In genomic region chr7:98191571-98192250, GRCm38 (mm10) we compare ENCODE assay signal across 9 mouse cellular contexts. TPM values are rescaled to one million over a fixed set of nuclear protein-coding genes. Genes with fewer than 3 reads are reported as not detected.
DNase-seq lines count a peak whose midpoint lies in the region; ATAC-seq and TF ChIP-seq lines count a peak whose summit lies in the region.
"Had no signal": no experiment of that assay in that cellular context is flagged by ENCODE, and none has a peak within 500 bp of the region (broad histone marks: within the 10 kb centered on the region; RNA-seq: fewer than 3 reads in every experiment).

No protein-coding gene starts in this region.

- no peak for TF ChIP-seq POLR2A in MEL (IDR thresholded peaks at IDR 0.05; ENCODE audit: control insufficient read depth in 1 of 2, insufficient read depth in 1 of 2, low read depth in 1 of 2, low read length in 2 of 2, poor library complexity in 1 of 2)

- ATAC-seq in hindbrain, postnatal 0 days = no peak
- ATAC-seq in erythroid progenitor cell, adult 5-6 weeks (replicated peaks; ENCODE audit: low FRiP score, poor library complexity, severe bottlenecking) = 0 out of 2 replicates have a peak, but pooled peaks have one; percentile 53
- no peak for ATAC-seq in lung, embryonic 14.5 days (ENCODE audit: insufficient read depth)

- H3K27ac ChIP-seq in hindbrain, postnatal 0 days = no peak overlapping the region
- no peak overlapping the region for H3K27ac ChIP-seq in hindbrain, embryonic 10.5 days
- H3K27ac ChIP-seq in MEL (ENCODE audit: control insufficient read depth, low read depth, low read length) = no peak overlapping the region
- H3K27ac ChIP-seq in lung, embryonic 14.5 days (ENCODE audit: low read depth) = no peak overlapping the region

- H3K27me3 ChIP-seq in hindbrain, postnatal 0 days (ENCODE audit: insufficient read depth, low read length) = peaks cover 19% of the 10 kb centered on the region
- H3K27me3 ChIP-seq in hindbrain, embryonic 10.5 days (ENCODE audit: insufficient read depth, poor library complexity, severe bottlenecking) = peaks cover 85% of the 10 kb centered on the region
- H3K27me3 ChIP-seq in MEL (ENCODE audit: control insufficient read depth in 1 of 2, insufficient read depth in 2 of 2, low read length in 2 of 2) = no peaks in the 10 kb centered on the region
- H3K27me3 ChIP-seq in lung, embryonic 14.5 days (ENCODE audit: insufficient read depth, low read length) = peaks cover 43% of the 10 kb centered on the region

- no peak overlapping the region for H3K4me3 ChIP-seq in hindbrain, postnatal 0 days (ENCODE audit: low read length)
- no peak overlapping the region for H3K4me3 ChIP-seq in hindbrain, embryonic 10.5 days
- H3K4me3 ChIP-seq in MEL (ENCODE audit: control insufficient read depth in 1 of 2, insufficient read depth in 1 of 2, low read depth in 2 of 2, low read length in 2 of 2) = no peak overlapping the region
- no peak overlapping the region for H3K4me3 ChIP-seq in lung, embryonic 14.5 days (ENCODE audit: low read depth, low read length)

- H3K79me2 ChIP-seq in MEL (ENCODE audit: control insufficient read depth, insufficient read depth, low read length, poor library complexity) = no peaks in the 10 kb centered on the region

- H3K4me1 ChIP-seq in hindbrain, postnatal 0 days (ENCODE audit: insufficient read depth, low read length) = 0 out of 2 replicates have a peak, but pooled peaks cover 3% of the 10 kb centered on the region
- H3K4me1 ChIP-seq in hindbrain, embryonic 10.5 days (replicated peaks) = peaks cover 32% of the 10 kb centered on the region
- H3K4me1 ChIP-seq in MEL (ENCODE audit: control insufficient read depth in 1 of 2, insufficient read depth in 2 of 2, low read length in 2 of 2) = peaks cover 0 to 2% of the 10 kb centered on the region in 2 experiments; a peak in 1 of 4 replicates
- 0 out of 2 replicates have a peak, but pooled peaks cover 7% of the 10 kb centered on the region for H3K4me1 ChIP-seq in lung, embryonic 14.5 days (ENCODE audit: insufficient read depth)

- TF ChIP-seq RAD21 in MEL (IDR thresholded peaks at IDR 0.05; ENCODE audit: low read depth, low read length) = peak; percentile 48

- peak; percentile 55 for TF ChIP-seq CTCF in hindbrain, postnatal 0 days (IDR thresholded peaks at IDR 0.05; ENCODE audit: low read depth)
- peak; percentile 20 to 54 (median 53); a peak in 5 of 6 replicates for TF ChIP-seq CTCF in MEL (IDR thresholded peaks at IDR 0.05 in 2 of 3, conservative IDR thresholded peaks at IDR 0.05 in 1 of 3; ENCODE audit: control insufficient read depth in 1 of 3, insufficient read depth in 1 of 3, low read depth in 2 of 3, low read length in 3 of 3, poor library complexity in 1 of 3, severe bottlenecking in 1 of 3)
- TF ChIP-seq CTCF in lung, embryonic 14.5 days (IDR thresholded peaks at IDR 0.05; ENCODE audit: low read depth) = peak; percentile 78

- WGBS in hindbrain, postnatal 0 days = 72% methylated on average over 17 of the region's 17 CpGs
- WGBS in hindbrain, embryonic 10.5 days = 58% methylated on average over 17 of the region's 17 CpGs
- WGBS in lung, embryonic 14.5 days = 56% methylated on average over 17 of the region's 17 CpGs

- no peaks in the 10 kb centered on the region for H3K9me3 ChIP-seq in hindbrain, postnatal 0 days (ENCODE audit: low read length)
- H3K9me3 ChIP-seq in hindbrain, embryonic 10.5 days = no peaks in the 10 kb centered on the region
- no peaks in the 10 kb centered on the region for H3K9me3 ChIP-seq in MEL (replicated peaks; ENCODE audit: insufficient read depth, low read length)
- H3K9me3 ChIP-seq in lung, embryonic 14.5 days (ENCODE audit: low read depth, low read length) = no peaks in the 10 kb centered on the region

- no peaks in the 10 kb centered on the region for H3K36me3 ChIP-seq in hindbrain, postnatal 0 days (ENCODE audit: insufficient read depth, low read length)
- H3K36me3 ChIP-seq in hindbrain, embryonic 10.5 days = no peaks in the 10 kb centered on the region
- peaks cover 0 to 2% of the 10 kb centered on the region in 2 experiments; a peak in 1 of 4 replicates for H3K36me3 ChIP-seq in MEL (ENCODE audit: control insufficient read depth in 1 of 2, insufficient read depth in 2 of 2, low read length in 2 of 2)
- H3K36me3 ChIP-seq in lung, embryonic 14.5 days (ENCODE audit: insufficient read depth) = no peaks in the 10 kb centered on the region

- no peak overlapping the region for H3K4me2 ChIP-seq in hindbrain, postnatal 0 days (ENCODE audit: low read depth, low read length)
- H3K4me2 ChIP-seq in lung, embryonic 14.5 days = no peak overlapping the region

- no peak overlapping the region for H3K9ac ChIP-seq in hindbrain, postnatal 0 days (replicated peaks; ENCODE audit: low read length)
- H3K9ac ChIP-seq in MEL (ENCODE audit: control insufficient read depth, low read depth, low read length, poor library complexity, severe bottlenecking) = no peak overlapping the region
- H3K9ac ChIP-seq in lung, embryonic 14.5 days = no peak overlapping the region

- no peak for TF ChIP-seq EP300 in MEL (IDR thresholded peaks at IDR 0.05; ENCODE audit: low read depth in 1 of 2, low read length in 2 of 2)

- DNase-seq in hindbrain, postnatal 0 days (ENCODE audit: low spot score) = peak; percentile 23
- DNase-seq in hindbrain, embryonic 10.5 days (ENCODE audit: low spot score) = no peak
- no peak for DNase-seq in MEL (ENCODE audit: low read depth, low spot score)
- peak; percentile 51 for DNase-seq in lung, embryonic 14.5 days
- no peak for DNase-seq in frontal cortex, postnatal 25 days (ENCODE audit: low spot score in 2 of 2)
- DNase-seq in right cerebral cortex, adult 2 months (ENCODE audit: low spot score in 2 of 2) = no peak
- DNase-seq in left cerebral cortex, adult 11 months (ENCODE audit: low spot score) = no peak

TF ChIP-seq in MEL, 35 proteins besides CTCF, POLR2A, EP300 and RAD21:
- TF ChIP-seq GABPA (IDR thresholded peaks at IDR 0.05; ENCODE audit: low read depth, low read length) (no peak), SMC3 (IDR thresholded peaks at IDR 0.05; ENCODE audit: low read depth, low read length) (peak; percentile 49)

RNA-seq across cellular contexts. Expression of gene B3gnt6, which starts 7.6 kb away (rescaled TPM):
- total RNA-seq in hindbrain, postnatal 0 days (2014; rRNA removed) = 1.2 and 1.5 TPM in 2 replicates
- 0.76 and 1.2 TPM in 2 replicates for polyA plus RNA-seq in hindbrain, postnatal 0 days (2015; fragmentation: Nextera tagmentation; extraction: Ambion mirVana)
- polyA plus RNA-seq in hindbrain, embryonic 10.5 days (2016; fragmentation: Nextera tagmentation; extraction: Ambion mirVana) = 0.10 TPM in 1 of 2 replicates, not detected in the other
- 0.12 TPM in 1 of 2 replicates, not detected in the other for total RNA-seq in MEL (2012; rRNA removed)
- polyA plus RNA-seq in MEL (2012; ENCODE audit: insufficient read depth in 1 of 2, insufficient read length in 2 of 2, low read depth in 1 of 2, low replicate concordance in 2 of 2, missing spikeins in 1 of 2) = under 1 TPM in 1 of 2 experiments, not detected in 1; 0.08 TPM
- 1.1 TPM in 1 of 2 replicates, not detected in the other for total RNA-seq in erythroid progenitor cell, adult 5-6 weeks (2015; ENCODE audit: low replicate concordance)
- not detected in 2 replicates for total RNA-seq in erythroid progenitor cell, adult 5-6 weeks (2017; ENCODE audit: low replicate concordance)
- not detected in 2 replicates for polyA plus RNA-seq in lung, embryonic 14.5 days (2014; fragmentation: Nextera tagmentation; extraction: Ambion mirVana)
- total RNA-seq: heart, postnatal 14 days had no signal

RNA-seq across cellular contexts. Expression of gene Capn5, which starts 13.6 kb away (rescaled TPM):
- 48.5 and 59.0 TPM in 2 replicates for total RNA-seq in hindbrain, postnatal 0 days (2014; rRNA removed)
- 20.2 and 23.0 TPM in 2 replicates for polyA plus RNA-seq in hindbrain, postnatal 0 days (2015; fragmentation: Nextera tagmentation; extraction: Ambion mirVana)
- polyA plus RNA-seq in hindbrain, embryonic 10.5 days (2016; fragmentation: Nextera tagmentation; extraction: Ambion mirVana) = 5.6 and 9.9 TPM in 2 replicates
- total RNA-seq in MEL (2012; rRNA removed) = 0.04 and 0.26 TPM in 2 replicates
- polyA plus RNA-seq in MEL (2012; ENCODE audit: insufficient read depth in 1 of 2, insufficient read length in 2 of 2, low read depth in 1 of 2, low replicate concordance in 2 of 2, missing spikeins in 1 of 2) = under 1 TPM in 1 of 2 experiments, not detected in 1; 0.54 TPM
- 46.5 and 52.4 TPM in 2 replicates for total RNA-seq in erythroid progenitor cell, adult 5-6 weeks (2015; ENCODE audit: low replicate concordance)
- 51.3 and 72.5 TPM in 2 replicates for total RNA-seq in erythroid progenitor cell, adult 5-6 weeks (2017; ENCODE audit: low replicate concordance)
- 4.5 and 5.4 TPM in 2 replicates for polyA plus RNA-seq in lung, embryonic 14.5 days (2014; fragmentation: Nextera tagmentation; extraction: Ambion mirVana)

RNA-seq across cellular contexts. Expression of gene Omp, which starts 46.4 kb away (rescaled TPM):
- 0.07 and 0.47 TPM in 2 replicates for total RNA-seq in hindbrain, postnatal 0 days (2014; rRNA removed)
- polyA plus RNA-seq in hindbrain, postnatal 0 days (2015; fragmentation: Nextera tagmentation; extraction: Ambion mirVana) = 0.48 and 0.49 TPM in 2 replicates
- 0.07 and 0.13 TPM in 2 replicates for polyA plus RNA-seq in hindbrain, embryonic 10.5 days (2016; fragmentation: Nextera tagmentation; extraction: Ambion mirVana)
- total RNA-seq in MEL (2012; rRNA removed) = 0.08 TPM in 1 of 2 replicates, not detected in the other
- polyA plus RNA-seq in MEL (2012; ENCODE audit: insufficient read depth in 1 of 2, insufficient read length in 2 of 2, low read depth in 1 of 2, low replicate concordance in 2 of 2, missing spikeins in 1 of 2) = under 1 TPM in 1 of 2 experiments, not detected in 1; 0.07 TPM
- total RNA-seq in erythroid progenitor cell, adult 5-6 weeks (2015; ENCODE audit: low replicate concordance) = 4.0 and 4.6 TPM in 2 replicates
- 15.4 and 17.2 TPM in 2 replicates for total RNA-seq in erythroid progenitor cell, adult 5-6 weeks (2017; ENCODE audit: low replicate concordance)
- 0.33 TPM in 1 of 2 replicates, not detected in the other for polyA plus RNA-seq in lung, embryonic 14.5 days (2014; fragmentation: Nextera tagmentation; extraction: Ambion mirVana)

Comparison
In these comparisons a context has a peak if more than half of its experiments do, and no peak if none do; other contexts are left out.
1. DNase-seq: peak in hindbrain, postnatal 0 days (single experiment) and lung, embryonic 14.5 days (single experiment); none in hindbrain, embryonic 10.5 days (single experiment), MEL (single experiment), frontal cortex, postnatal 25 days (0 of 2), right cerebral cortex, adult 2 months (0 of 2) and left cerebral cortex, adult 11 months (single experiment).
2. Peak in every context shown above with its lines, with median percentiles within 50 percentile points of each other: CTCF ChIP-seq.